Mouse (Mus musculus) left cerebral cortex, adult 2 months (tissue): ENCODE results near the gene Alyref. TPM values are rescaled to one million over a fixed set of nuclear protein-coding genes. Genes with fewer than 3 reads are reported as not detected.
A peak's percentile ranks its signal among the peaks of the same experiment; 100 is the strongest.
"Not testable (repeated sequence)": the region's sequence is repeated elsewhere in the genome, so short reads cannot be mapped to it uniquely, and the experiment has no call there.

ENCODE experiments used
- DNase-seq, 2 experiments: peaks; one replicate each; pipeline ENCODE4 v3.0.0; 2021 to 2022; ENCODE audit warnings: low spot score in 2 of 2, mixed read lengths in 1 of 2; ENCODE audit errors: extremely low spot score in 1 of 2
- H3K27ac ChIP-seq: fragments of 200-600 bp; 2 replicates; pipeline ENCODE4 v1.8.1; 2022
- H3K4me3 ChIP-seq: fragments of 200-600 bp; 2 replicates; pipeline ENCODE4 v1.8.1; 2022
- CTCF ChIP-seq: fragments of 200-600 bp; IDR thresholded peaks from 2 replicates; pipeline ENCODE4 v1.8.1; 2022; ENCODE audit warnings: antibody characterized with exemption, mild to moderate bottlenecking, moderate library complexity
- intact Hi-C: fragments of 180-260 bp; cut with DNase I; formaldehyde crosslinking; loops from one replicate; pipeline ENCODE4 v1.15.1; 2025
- total RNA-seq, 2 experiments: library from RNA; stranded (reverse); gene quantifications; 2 replicates each; pipeline ENCODE4 v1.2.3; 2021

Alyref gene
- total RNA-seq, 2 experiments from 2014 or later: 56.4 to 64.1 TPM

GRCm38 (mm10) chr11:120612763-120613162, 14.6 kb upstream of the Alyref start:
- intact Hi-C loops: no loop called here
- no peak overlapping the region for H3K4me3 ChIP-seq
- no peak overlapping the region for H3K27ac ChIP-seq
- TF ChIP-seq CTCF: peak; percentile 73
- peak; percentile 59 to 62 for DNase-seq

DNA sequence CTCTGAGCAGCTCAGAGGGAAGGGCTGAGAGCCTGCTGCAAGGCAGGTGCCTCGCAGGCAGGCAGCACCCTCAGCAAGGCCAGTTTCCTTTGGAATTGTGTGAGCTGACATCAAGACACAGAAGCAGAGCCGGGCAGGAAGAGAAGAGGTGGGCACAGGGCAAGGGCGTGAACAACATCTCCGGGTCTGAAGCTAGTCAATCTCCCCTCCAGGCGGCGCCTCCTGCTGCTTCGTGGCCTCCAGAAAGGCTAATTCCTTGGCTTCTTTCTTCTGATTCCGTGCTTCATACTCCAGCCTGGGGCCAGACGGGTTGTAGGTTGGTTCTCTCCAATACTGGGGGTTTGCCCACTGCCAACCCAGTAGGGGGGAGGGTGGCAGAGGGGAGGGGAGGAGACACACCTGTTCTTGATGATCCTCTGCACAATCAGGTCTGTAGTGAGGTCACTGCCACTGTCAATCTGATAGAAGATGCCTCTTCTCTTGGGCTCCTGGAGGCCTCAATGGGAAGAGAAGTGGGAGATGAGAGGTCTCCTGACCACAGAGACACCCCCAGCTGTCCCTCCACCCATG, 12.4 kb upstream of the Alyref start:
- intact Hi-C loops: no loop called here
- no peak overlapping the region for H3K4me3 ChIP-seq
- no peak overlapping the region for H3K27ac ChIP-seq
- TF ChIP-seq CTCF: no peak
- DNase-seq: no peak

DNA sequence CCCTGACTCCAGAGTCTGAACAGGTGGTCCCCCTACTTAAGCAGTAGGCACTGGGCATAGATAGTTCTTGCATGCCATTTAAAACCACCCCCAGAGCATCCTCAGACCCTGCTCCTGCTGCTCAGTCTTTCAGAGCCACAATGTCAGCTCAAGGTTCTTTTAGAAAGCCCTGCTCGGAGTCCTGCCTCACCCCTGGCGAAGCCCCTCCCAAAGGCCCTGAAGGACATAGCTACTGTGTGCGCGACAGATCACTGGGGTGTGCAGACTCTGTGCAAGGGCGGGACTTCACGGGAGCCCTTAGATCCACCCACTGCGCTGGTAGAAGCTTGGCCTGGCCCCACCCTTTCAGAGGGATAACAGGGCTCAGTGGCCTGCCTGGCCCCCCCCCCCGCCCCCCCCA, 11.1 kb upstream of the Alyref start:
- intact Hi-C loops: no loop called here
- DNase-seq: no peak
- TF ChIP-seq CTCF: no peak
- Histone ChIP-seq H3K4me3 (no peak overlapping the region), H3K27ac (no peak overlapping the region)

- H3K4me3 ChIP-seq: no peak within 1 kb of the TSS
- no peak within 1 kb of the TSS for H3K27ac ChIP-seq
- no peak for DNase-seq
- TF ChIP-seq CTCF: no peak
- intact Hi-C loops: no loop called here
These were observed 10.3 kb upstream of the Alyref start, which contains the start of gene Npb for GRCm38 (mm10) chr11:120608241-120609034. Npb (plus strand) TSS chr11:120608477.

GRCm38 (mm10) chr11:120606764-120607163, 8.6 kb upstream of the Alyref start:
- no peak overlapping the region for H3K27ac ChIP-seq
- no peak for DNase-seq
- no peak for TF ChIP-seq CTCF
- intact Hi-C loops: no loop called here
- H3K4me3 ChIP-seq: no peak overlapping the region

GRCm38 (mm10) chr11:120605667-120606066, 7.5 kb upstream of the Alyref start:
- intact Hi-C loops: no loop called here
- no peak for DNase-seq
- no peak for TF ChIP-seq CTCF
- H3K4me3 ChIP-seq: no peak overlapping the region
- H3K27ac ChIP-seq: no peak overlapping the region

DNA sequence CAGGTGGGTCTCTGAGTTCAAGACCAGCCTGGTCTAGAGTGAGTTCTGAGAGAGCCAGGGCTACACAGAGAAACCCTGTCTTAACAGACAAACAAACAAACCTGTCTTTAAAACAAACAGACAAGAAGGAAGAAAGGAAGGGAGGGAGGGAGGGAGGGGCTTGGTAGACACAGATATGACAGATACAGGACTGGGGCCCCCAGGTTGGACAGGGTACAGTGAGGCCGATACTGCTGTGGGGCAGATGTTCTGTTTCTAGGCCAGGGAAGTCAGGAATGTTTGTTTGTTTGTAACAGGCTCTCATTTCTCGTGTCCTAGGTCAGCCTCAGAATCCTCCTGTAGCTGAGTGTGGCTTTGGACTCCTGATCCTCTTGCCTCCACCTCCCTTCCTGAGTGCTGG, 5.4 kb upstream of the Alyref start:
- TF ChIP-seq CTCF: no peak
- H3K4me3 ChIP-seq: no peak overlapping the region
- no peak for DNase-seq
- no peak overlapping the region for H3K27ac ChIP-seq
- intact Hi-C loops: no loop called here

- no peak overlapping the region for H3K27ac ChIP-seq
- TF ChIP-seq CTCF: no peak
- no peak overlapping the region for H3K4me3 ChIP-seq
- DNase-seq: no peak
- intact Hi-C loops: no loop called here
These were observed 2.6 kb upstream of the Alyref start for GRCm38 (mm10) chr11:120600716-120601115.

- intact Hi-C loops: no loop called here
- DNase-seq: no peak
These were observed 905 bp upstream of the Alyref start for GRCm38 (mm10) chr11:120598990-120599549.

GRCm38 (mm10) chr11:120597240-120598235, 627 bp downstream of the Alyref start:
- H3K27ac ChIP-seq: no peak overlapping the region
- H3K4me3 ChIP-seq: peak overlapping the region; percentile 85
- TF ChIP-seq CTCF: no peak
- DNase-seq: no peak
- intact Hi-C loops: no loop called here

More at GRCm38 (mm10) chr11:120598990-120599549, 905 bp upstream of the Alyref start:
- peak overlapping the region; percentile 85 for H3K4me3 ChIP-seq
- no peak overlapping the region; the same call in 1 of the 2 replicates for H3K27ac ChIP-seq
- no peak for TF ChIP-seq CTCF

- DNase-seq: no peak
- Histone ChIP-seq H3K4me3 (no peak overlapping the region), H3K27ac (no peak overlapping the region)
- no peak for TF ChIP-seq CTCF
- intact Hi-C loops: no loop called here
These were observed 9.6 kb downstream of the Alyref start for GRCm38 (mm10) chr11:120588531-120588930.

GRCm38 (mm10) chr11:120583937-120584336, 14.2 kb downstream of the Alyref start:
- no peak for TF ChIP-seq CTCF
- no peak overlapping the region for H3K4me3 ChIP-seq
- no peak overlapping the region for H3K27ac ChIP-seq
- DNase-seq: no peak
- intact Hi-C loops: no loop called here

DNA sequence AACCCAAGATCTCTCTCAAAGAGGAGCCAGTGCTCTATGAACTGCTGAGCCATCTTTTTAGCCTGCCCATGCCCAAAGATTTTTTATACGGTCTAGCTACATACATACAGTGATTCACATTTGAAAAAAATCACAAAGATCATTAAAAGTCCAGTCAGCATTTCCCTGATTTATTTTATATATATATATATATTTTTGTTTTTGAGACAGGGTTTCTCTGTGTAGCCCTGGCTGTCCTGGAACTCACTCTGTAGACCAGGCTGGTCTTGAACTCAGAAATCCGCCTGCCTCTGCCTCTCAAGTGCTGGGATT, 15.2 kb downstream of the Alyref start:
- intact Hi-C loops, DNase-seq, H3K27ac ChIP-seq, H3K4me3 ChIP-seq: not testable (repeated sequence)
